Mouse (Mus musculus): ENCODE results near the gene Tlnrd1.
A peak's percentile ranks its signal among the peaks of the same experiment; 100 is the strongest.

The Tlnrd1 gene

DNA sequence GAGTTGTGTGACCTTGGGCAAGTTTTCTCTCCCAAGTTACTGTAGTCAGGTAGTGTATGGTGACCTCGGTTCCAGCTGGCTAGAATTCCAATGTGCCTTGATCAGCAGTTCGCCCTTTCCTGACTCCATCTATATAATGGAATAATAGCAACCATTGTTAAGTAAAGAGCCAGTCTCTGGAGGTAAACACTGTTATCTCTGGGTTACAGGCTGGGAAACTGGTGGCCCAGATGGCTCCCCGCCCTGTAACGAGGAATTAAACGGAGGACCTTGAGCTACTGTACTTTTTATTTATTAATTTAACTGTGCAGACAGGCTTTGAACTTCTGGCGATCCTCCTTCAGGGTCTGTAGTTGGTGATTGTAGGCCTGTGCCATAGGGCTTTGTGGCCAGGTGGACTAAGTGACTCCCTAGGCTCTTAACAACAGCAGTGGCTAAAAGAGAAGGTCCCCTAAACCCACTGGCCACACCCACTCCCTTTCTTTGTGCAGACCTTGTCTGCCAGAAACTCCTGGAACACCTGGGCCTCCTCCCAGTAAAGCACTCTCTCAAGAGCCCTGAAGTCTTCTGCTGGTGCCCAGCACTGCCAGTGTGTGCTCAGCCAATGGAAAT is 922 bp upstream of the Tlnrd1 start:
- peak; percentile 48 for DNase-seq (ENCODE audit: low spot score)

DNA sequence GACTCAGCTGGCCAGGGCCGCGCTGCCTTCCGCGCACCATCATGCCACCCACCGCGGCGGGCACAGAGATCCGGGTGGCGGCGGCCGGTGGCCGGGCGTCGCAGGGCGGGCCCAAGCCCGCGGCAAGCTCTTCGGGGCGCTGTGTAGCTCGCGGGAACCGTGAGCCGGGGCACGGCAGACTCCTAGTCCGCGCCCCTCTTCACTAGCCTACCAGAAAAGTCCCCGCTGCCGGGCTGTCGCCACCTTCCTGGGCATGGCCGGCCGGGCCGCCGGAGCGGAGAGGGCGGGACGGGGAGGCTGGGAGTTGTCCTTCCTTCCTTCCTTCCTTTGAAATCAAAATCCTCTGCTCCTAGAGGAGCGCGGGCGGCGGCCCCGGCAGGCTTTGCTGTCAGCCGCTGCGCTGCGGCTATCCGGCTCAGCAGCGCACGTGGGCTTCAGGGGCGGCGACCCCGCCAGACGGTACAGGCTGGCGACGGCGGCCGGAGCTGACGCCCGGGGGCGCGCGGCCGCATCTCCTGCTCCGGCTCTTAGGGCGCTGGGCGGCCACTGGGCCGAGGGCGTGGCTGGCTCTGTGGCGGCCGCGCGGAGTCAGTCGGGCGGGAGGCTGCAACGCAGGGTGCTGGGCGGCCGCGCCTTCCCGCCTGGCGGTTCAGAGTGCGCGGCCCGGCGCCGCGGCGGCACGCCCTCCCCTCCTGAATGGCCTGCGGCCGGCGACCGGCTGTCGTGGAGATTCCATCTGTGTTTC is 657 bp downstream of the Tlnrd1 start:
- peak; percentile 83 for DNase-seq (ENCODE audit: low spot score)

DNA sequence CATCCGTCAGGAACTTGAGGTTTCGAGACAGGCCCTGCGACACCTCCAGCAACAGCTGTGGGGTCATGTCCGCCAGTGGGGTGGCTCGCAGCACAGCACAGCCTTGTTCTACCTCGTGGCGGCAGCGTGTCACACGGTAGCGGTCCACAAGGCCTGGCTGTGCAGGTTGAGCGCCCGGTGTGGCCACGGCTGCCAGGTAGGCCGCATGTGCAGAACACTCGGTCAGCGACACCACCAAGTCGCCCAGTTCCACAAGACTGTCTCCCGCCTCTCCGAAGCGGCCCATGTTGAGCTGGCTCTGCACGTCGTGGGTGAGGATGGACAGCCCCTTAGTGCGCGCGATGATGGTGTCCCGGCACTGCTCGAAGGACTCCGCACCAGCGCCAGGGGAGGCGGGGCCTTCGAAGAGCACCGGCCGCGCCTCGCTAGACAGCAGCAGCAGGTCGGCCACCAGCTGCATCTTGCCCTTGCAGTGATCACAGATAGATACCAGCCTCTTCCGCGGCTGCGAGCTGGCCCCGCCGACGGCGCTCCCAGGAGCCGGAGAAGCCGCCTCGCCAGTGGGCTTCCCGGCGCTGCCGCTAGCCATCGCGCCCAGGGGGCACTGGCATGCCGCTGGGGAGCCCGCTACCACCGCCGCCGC is 1.4 kb downstream of the Tlnrd1 start:
- DNase-seq (ENCODE audit: low spot score), result peak; percentile 74

DNA sequence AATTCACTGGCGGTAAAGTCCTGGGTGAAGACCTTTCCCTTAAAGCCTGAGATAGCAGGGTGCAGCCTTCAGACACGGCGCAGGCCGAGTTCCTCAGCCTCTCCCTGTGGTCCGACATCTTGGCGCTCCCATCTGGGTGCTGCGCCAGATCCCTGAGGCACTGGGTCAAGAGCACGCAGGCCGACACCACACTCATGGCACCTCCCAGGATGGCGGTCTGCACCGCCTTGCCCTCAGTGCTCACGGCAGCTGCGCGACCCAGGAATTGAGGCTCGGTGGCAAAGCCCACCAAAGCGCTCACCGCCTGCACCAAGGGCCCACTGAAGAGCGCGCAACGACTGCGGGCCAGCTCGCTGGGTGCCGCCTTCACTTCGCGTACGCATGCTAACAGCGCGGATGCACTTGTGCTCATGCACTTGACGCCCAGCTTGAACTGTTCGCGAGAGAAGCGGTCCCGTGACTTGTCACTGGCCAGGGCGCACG is 1.9 kb downstream of the Tlnrd1 start:
- no peak for DNase-seq (ENCODE audit: low spot score)

DNA sequence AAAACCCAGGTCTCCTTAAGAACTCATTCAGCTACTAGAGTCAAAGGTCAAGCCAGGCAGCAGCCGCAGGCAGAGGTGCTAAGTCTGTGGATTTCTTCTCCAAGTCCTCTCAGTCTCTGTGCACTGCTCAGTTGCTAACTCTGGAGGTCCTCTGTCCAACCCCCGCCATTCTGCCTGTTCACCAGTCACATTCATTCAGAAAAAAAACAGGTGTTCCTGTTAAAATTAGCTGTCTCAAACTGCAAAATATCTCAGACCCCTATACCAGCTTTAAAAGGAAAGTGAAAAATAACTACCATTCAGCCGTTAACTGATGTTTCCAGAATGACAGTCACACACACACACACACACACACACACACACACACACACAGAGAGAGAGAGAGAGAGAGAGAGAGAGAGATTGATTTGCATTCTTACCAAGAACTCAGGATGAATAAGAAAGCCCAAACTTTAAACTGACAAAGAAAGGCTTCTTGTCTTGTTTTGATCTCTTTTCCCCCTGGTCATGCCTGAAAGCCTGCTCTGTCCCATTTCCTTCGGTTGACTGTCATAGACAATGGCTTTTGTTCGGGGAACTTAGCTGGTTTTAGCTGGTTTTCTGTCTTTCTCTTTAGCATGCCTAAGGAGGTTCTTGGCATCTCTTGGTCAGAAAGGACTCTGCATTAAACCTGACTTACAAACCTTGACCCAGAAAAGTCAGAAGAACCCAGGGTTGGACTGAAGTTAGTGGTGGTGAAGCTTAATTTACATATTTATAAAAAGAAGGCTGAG is 5.2 kb downstream of the Tlnrd1 start:
- DNase-seq (ENCODE audit: low spot score), result no peak

DNA sequence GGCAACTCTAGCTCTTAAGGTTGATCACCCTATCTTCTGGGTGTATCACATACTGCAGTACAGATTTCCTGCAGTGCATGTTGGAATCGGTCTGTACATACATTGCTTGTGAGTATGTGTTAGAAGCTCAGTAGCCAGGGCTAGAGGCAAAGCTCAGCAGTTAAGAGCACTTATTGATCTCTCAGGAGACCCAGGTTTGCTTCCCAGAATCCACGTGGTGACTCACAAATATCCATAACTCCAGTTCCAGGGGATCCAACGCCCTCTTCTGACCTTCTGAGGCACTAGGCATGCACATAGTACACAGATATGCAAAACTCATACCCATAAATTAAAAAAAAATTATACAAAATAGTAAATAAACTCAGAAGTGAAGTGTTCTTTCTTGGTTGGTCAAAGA is 7.0 kb downstream of the Tlnrd1 start:
- DNase-seq (ENCODE audit: low spot score), result no peak

DNA sequence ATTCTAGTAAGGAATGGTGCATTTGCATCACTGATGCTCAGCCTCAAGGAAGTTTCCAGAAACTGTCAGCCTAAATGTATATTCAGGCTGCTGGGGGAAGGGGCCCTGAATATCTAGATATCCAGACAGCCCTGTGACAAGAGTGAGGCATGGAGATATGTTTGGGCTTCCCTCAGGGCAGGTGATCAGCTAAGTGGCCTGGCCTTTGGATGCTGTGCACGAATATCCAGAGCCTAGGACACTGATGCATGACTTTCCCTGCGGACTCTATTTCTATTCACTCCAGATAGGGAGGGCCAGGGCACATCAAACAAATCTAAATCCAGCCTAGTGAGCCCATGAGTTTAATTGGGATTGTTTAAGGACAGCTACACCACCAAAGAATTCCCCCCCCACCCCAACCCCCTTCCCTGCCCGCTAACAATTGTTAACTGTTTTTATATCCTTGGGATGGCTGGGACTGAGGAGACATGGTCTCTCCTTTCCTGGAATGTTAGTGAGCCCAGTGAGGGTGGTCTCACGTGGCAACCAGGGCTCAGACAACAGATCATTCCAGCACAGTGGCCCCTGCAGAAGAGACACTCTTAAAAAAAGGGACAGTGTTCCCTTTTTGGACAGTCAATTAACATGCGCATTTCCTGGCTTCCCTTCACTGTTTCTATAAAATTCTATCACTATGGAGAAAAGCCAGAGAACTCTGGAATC is 14.1 kb downstream of the Tlnrd1 start:
- DNase-seq (ENCODE audit: low spot score), result no peak

DNA sequence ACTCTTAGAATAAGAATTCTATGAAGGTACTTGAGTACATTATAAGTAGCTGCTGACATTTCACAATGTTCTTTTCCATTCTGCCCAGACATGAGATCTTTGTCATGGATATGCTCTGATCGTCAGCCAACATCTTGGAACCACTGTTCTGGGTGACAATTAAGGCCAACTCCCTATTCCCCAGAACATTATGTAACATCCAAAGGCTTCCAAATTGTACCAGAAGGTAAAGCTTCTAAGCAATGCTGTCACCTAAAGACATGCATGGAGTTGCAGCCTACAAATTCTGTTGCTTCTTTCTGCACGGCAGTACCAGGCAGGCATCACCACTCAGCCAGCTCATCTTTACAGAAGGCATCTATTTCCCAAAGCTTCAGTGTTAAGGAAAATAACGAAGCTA is 15.9 kb downstream of the Tlnrd1 start:
- DNase-seq (ENCODE audit: low spot score), result no peak

DNA sequence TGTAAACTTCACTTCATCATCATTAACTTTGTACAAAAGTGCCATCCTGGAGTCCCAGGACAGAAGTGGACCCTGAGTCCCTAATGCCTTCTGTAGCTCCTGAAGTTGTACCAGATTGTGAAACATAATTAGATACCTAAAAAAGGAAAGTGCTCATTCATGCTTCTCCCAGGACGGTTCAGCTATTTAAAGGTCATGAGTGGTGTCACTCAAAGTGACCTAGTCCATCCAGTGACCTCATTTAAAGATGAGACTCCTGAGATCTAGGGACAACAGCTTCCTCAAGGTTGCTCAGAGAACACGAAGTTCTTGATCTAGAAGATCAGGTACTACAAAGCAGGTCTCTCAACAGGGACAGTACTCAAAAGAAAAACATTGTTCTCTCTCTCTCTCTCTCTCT is 20.6 kb downstream of the Tlnrd1 start:
- DNase-seq (ENCODE audit: low spot score), result no peak

DNA sequence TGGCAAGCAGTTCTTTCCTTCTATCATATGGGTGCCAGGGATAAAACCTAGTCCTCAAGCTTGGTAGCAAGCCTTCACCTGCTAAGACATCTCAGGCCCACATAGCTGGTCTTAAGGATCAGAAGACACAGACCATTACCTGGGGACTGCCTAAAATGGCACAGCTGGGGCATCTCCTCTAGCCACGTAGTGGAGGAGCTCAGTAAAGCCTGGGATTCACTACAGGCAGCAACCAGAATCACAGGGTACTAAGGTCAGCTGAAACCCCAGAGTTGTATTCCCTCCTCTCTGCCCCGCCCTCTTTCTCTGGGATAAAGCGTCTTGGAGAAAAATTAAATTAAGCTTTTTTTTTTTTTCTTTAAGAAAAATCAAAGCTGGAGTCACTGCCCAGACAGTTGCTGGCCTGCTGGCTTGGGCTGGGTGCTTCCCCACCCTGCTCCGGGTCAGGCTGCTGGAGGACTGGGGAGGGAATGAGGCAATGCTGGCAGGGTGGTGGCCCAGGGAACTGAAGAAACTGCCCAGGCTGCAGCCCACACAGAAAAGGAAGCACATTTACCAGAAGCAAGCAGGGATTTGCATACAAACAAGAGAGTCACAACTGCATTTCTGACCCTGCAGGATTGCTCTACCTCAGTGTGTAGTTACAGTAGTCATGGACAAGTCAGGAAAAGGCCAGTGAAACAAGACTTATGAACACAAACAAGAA is 24.6 kb downstream of the Tlnrd1 start:
- no peak for DNase-seq (ENCODE audit: low spot score)

DNA sequence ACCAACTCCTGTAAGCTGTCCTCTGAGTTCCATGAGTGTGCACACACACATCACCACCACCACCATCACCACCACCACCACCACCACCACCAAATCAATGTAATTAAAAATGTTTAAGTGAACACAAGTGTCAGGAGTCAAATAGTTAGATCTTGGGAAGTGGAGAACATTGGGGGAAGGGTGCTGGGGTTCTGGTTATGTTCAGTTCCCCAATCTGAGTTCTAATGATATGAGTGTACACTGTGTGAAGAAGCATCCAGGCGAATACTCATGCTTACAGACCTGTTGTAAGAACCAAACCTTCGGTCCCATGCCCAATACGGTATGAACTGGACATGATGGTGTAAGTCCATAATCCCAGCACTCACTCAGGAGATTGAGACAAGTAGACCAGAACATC is 26.2 kb downstream of the Tlnrd1 start:
- DNase-seq (ENCODE audit: low spot score), result no peak

DNA sequence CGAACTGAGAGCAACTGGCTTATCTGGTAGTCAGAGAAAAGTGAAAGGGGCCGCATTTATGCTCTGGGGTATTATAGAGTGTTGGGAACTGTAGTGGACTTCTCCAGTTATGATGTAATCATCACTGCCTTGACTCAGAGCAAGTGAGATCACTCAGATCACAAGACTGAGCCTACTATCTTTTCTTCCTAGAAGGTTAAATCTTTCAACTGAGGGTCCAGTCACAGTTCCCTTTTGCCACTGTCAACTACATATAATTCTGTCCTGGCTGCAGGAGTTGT is 27.0 kb downstream of the Tlnrd1 start:
- DNase-seq (ENCODE audit: low spot score), result no peak

DNA sequence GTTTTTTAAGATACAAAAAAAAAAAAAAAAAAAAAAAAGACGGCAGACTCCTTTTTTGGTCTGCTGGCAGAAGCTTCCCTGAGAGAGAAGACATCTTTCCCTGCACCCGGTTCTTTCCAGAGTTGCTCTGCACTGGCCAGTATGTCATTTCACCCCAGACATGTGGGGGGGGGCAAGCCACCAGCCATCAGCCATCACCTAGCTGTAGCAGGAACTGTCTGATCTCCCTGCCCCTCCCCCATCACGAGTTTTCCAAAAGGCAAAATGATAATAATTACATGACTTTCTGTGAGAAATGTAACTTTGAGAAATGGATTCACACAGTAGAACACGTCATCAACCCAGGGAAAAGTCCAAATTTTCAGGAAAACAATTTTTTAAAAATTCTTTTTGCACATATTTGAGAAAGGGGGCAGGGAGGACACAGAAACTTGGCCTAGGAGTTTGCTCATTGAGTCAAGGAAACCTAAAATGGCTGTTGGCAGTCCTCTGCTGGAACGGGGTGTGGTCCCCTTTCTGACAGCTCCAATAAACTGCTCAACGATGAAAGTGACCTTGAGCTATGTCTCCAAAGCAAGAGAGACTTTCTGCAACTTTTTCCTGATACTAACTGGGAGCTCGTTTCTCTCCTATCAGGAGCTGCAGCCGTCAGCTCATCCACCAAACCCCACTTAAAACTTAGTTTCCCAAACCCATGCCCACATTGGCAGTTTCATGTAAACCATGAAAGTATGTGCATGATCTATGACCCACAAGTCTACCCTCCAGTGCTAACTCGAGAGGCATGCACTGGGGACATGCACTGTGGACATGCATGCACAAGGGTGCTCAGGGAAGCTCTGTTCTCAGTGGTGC is 27.5 kb downstream of the Tlnrd1 start:
- DNase-seq (ENCODE audit: low spot score), result no peak

DNA sequence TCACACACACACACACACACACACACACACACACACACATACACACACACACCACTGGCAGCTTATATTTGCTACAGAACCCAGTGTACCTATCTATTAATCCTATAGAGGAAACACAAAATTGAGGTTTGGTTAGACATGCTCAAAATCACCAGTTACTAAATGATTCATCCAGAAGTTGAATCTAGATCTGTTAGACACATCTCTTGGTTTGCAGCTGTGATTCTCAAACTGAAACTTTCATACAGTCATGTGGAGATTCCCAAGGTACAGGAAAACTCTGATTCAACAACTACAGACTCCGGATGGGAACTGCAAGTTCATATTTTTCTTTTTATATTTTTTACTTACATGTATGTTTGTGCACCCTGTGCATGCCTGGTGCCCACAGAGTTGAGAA is 28.9 kb downstream of the Tlnrd1 start:
- DNase-seq (ENCODE audit: low spot score), result no peak

DNA sequence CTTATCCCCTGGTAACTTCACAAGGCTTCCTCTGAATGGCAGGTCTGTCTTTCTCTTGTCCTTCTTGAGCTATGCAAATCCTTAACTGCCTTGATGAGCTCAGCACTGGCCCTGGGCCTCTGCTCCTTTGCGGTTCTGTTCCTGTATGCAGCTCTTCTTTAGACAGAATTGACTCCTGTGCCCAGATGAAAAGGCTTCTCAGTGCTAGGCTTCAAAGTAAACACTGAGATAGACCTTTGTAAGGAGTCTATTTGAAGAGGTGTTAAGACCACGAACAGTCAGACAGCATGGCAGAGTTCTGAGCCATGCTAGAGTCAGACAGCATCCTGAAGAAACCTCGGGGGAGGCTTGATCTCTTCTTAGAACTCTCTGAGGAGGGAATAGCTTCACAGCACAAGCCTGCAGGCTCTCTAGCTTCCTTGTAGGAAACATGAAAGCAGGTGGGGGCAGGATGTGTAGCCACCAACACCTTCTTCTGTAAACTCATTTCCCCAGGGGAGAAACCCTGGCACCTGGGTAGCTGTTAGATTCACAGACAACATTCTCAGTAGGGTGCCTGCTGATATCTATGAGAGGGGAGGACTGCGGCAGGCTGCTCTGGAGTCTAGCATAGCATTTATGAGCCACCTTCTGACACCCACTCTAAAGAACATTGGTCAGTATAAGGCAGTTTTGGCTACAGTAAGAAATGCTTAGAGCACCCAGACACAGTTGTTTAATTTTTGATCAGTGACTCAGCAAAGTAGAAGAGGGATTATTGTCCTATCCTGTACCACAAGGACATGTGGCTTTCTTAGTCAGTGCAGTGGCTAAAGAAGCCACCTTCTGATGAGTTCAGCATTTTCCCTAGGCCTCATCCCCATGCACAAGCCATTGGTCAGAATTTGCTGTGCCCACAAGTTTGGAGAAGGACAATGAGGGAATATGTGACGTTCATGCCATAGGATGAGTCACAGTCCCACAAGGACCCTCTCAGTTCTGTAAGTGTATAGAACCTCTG is 31.4 kb downstream of the Tlnrd1 start:
- DNase-seq (ENCODE audit: low spot score), result no peak

DNA sequence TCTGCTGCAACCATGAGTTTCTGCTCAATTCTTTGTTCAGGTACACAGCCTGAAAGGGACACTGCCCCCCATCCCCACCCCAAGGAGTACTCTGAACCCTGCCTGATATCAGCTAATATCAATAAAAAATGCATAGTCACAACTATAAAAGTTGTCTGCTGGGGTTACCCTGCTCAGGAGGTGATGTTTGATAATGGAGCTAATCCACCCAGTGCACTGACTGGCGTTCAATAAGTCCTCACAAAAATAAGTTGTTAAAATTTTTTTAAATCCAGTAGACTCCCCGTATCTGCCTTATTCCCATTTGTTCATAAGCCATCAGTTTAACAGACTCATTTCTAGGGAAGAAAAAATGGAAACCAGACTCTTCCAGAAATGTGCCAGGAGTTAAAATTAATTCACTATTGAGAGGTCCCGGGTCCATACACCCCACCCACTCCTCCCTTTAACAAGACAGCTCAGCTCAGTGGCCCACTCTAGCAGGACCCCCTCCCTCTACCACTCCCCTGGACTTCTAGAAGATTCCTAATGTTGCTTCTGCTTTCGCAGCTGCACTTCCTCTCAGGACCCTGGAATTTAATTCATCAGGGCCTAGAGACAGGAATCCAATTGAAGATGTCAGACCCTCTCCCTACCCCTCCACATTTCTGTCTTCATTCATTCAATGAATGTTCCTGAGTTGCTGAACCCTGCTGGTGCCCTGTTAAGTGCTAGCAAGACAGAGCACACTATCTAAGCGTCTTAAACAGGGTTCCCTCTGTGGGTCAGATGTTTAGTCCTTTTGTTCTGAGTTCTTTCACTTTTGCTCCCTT is 32.3 kb downstream of the Tlnrd1 start:
- DNase-seq (ENCODE audit: low spot score), result no peak

DNA sequence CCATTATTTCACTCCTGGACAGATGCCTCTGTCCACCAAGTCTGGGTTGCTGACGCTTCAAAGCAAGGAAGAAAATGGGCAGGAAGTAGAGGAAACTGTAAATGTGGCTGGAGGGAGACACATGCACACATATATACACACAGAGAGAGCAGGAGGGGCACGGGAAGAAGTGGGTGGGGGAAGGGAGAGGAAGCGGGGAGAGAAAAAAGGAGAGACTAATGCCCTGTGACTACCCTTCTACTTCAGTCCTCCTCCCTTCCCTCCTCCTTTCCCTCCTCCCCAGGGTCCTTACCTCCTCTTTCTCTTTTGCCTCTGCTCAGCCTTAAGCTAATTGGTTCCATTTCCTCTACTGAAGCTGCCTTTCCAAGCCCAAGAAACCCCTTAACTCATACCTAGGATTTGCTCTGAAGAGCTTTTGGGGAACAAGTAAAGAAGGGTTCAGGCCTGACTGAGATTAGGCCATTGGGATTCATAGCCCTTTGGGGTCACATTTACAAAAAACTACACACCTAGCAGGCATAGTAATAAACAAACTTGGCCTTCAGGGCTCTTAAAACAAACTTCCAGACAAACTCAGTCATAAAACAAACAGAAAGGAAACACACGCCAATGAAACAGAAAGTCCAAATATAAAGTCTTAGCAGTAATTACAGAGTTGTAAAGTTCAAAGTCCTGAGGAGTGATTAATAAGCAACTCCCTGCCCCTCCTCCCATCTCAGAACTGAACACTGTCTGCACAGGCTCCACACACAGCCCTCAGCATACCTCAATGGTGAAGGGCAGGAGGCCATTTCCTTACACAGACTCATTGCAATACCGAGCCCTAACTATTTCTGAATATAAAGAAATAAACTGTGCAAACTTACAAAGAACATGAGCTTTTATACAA is 36.7 kb downstream of the Tlnrd1 start:
- DNase-seq (ENCODE audit: low spot score), result no peak

Measured in MN1 (cell line).